Mouse (Mus musculus): ENCODE results near the gene Krtap3-2. TPM values are rescaled to one million over a fixed set of nuclear protein-coding genes. Genes with fewer than 3 reads are reported as not detected.
"Not testable (repeated sequence)": the region's sequence is repeated elsewhere in the genome, so short reads cannot be mapped to it uniquely, and the experiment has no call there.

Gene Krtap3-2
- polyA plus RNA-seq (2015; fragmentation: Nextera tagmentation; extraction: Ambion mirVana): not detected in 2 replicates

DNA sequence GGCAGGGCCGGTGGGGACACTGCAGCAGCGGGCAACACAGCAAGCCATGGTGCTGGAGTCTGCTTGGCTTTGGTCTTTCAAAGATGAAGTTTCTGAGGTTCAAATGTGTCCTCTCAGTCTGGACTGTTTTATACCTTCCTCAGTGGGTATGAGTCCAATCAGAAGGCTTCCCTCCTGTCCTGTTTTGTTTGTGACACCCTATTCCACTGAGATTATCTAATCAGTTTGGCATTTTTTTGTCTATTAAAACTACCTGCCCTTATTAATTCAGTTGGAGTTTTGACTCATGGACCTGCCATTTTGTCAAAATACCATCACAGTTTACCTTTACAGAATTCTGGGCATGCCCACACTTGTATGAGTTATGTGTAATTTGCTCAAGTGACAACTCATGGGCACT is at the start of gene Krtap3-2:
Krtap3-2 (minus strand) TSS at position 101 of the 400 bp plus-strand sequence.
- DNase-seq (no peak), ATAC-seq (no peak)
- Histone ChIP-seq H3K27me3 (ENCODE audit: insufficient read depth, low read length) (no peaks in the 10 kb centered on the region), H3K36me3 (replicated peaks; ENCODE audit: insufficient read depth, low read length) (no peaks in the 10 kb centered on the region), H3K9ac (replicated peaks) (no peak within 1 kb of the TSS), H3K4me3 (ENCODE audit: low read depth, low read length) (no peak within 1 kb of the TSS), H3K27ac (ENCODE audit: low read depth) (no peak within 1 kb of the TSS), H3K9me3 (ENCODE audit: low read length) (no peaks in the 10 kb centered on the region), H3K4me2 (ENCODE audit: low read depth, low read length) (no peak within 1 kb of the TSS), H3K4me1 (ENCODE audit: insufficient read depth) (no peaks in the 10 kb centered on the region)
- TF ChIP-seq CTCF (IDR thresholded peaks at IDR 0.05; ENCODE audit: low read depth): no peak
- TF ChIP-seq EP300 (IDR thresholded peaks at IDR 0.05; ENCODE audit: low read depth): no peak
- WGBS (ENCODE audit: insufficient replicate concordance): 71% methylated on average over 2 of the region's 2 CpGs

DNA sequence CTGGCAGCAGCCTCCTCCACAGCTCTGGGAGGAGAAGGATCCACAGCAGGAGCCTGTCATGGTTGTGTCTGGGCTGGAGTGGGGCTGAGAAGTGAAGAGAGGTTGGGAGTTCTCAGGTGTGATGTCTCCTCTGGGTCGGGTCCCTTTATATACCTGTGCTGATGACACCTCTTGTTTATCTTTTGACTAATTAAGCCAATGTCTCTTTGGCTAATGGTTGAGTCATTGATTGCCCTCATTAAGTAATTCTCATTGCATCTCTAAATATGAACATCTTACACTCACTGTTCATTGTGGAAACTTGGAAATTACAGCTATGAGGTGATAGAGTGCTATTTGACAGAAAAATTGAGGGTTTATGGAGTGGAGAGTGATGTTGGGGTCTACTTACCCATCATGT is 46.6 kb upstream of the Krtap3-2 start, which contains the start of gene Gm11938:
Gm11938 (minus strand) TSS at position 101 of the 400 bp plus-strand sequence.
- not testable (repeated sequence) for H3K27ac ChIP-seq (ENCODE audit: low read depth); DNase-seq; H3K27me3 ChIP-seq (ENCODE audit: insufficient read depth, low read length); H3K4me2 ChIP-seq (ENCODE audit: low read depth, low read length); ATAC-seq; H3K36me3 ChIP-seq (replicated peaks; ENCODE audit: insufficient read depth, low read length); H3K4me3 ChIP-seq (ENCODE audit: low read depth, low read length); H3K9ac ChIP-seq (replicated peaks); H3K4me1 ChIP-seq (ENCODE audit: insufficient read depth); H3K9me3 ChIP-seq (ENCODE audit: low read length)
- WGBS (ENCODE audit: insufficient replicate concordance): 70% methylated on average over 1 of the region's 1 CpGs

DNA sequence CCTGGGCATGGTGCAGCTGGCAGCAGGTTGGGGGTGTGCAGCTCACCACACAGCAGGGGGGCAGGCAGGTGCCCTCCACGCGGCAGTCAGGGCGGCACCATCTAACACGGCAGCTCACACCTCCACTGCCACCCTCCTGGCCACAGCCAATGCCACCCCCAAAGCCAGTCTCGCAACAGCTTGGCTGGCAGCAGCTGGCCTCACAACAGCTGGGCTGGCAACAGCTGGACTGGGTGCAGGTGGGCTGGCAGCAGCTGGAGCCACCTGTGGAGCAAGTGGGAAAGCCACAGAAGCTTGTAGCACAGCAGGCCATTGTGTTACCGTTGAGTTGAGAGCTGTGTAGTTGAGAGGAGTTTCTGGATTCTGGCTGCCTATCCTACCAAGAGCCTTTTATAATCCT is 41.1 kb upstream of the Krtap3-2 start, which contains the start of gene Krtap9-3:
Krtap9-3 (minus strand) TSS at position 364 of the 400 bp plus-strand sequence.
- not testable (repeated sequence) for H3K4me1 ChIP-seq (ENCODE audit: insufficient read depth); H3K27me3 ChIP-seq (ENCODE audit: insufficient read depth, low read length); H3K27ac ChIP-seq (ENCODE audit: low read depth); ATAC-seq; DNase-seq; H3K9ac ChIP-seq (replicated peaks); H3K4me3 ChIP-seq (ENCODE audit: low read depth, low read length); H3K4me2 ChIP-seq (ENCODE audit: low read depth, low read length); H3K9me3 ChIP-seq (ENCODE audit: low read length); H3K36me3 ChIP-seq (replicated peaks; ENCODE audit: insufficient read depth, low read length)
- WGBS (ENCODE audit: insufficient replicate concordance): 67% methylated on average over 6 of the region's 6 CpGs

DNA sequence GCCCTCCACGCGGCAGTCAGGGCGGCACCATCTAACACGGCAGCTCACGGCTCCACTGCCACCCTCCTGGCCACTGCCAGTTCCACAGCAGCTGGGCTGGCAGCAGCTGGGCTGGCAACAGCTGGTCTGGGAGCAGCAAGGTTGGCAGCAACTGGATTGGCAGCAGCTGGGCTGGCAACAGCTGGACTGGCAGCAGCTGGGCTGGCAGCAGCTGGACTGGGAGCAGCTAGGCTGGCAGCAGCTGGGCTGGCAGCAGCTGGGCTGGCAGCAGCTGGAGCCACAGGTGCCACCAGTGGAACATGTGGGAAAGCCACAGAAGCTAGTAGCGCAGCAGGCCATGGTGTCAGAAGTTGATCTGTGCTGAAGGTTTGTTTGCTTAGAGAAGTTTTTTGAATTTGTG is 34.3 kb upstream of the Krtap3-2 start, which contains the start of gene Krtap1-3:
Krtap1-3 (minus strand) TSS at position 359 of the 400 bp plus-strand sequence.
- H3K27me3 ChIP-seq (ENCODE audit: insufficient read depth, low read length): no peaks in the 10 kb centered on the region
- no peak for ATAC-seq
- H3K4me3 ChIP-seq (ENCODE audit: low read depth, low read length): no peak within 1 kb of the TSS
- no peak within 1 kb of the TSS for H3K4me2 ChIP-seq (ENCODE audit: low read depth, low read length)
- no peak within 1 kb of the TSS for H3K9ac ChIP-seq (replicated peaks)
- DNase-seq: no peak
- WGBS (ENCODE audit: insufficient replicate concordance): 78% methylated on average over 6 of the region's 6 CpGs
- no peaks in the 10 kb centered on the region for H3K36me3 ChIP-seq (replicated peaks; ENCODE audit: insufficient read depth, low read length)
- no peaks in the 10 kb centered on the region for H3K9me3 ChIP-seq (ENCODE audit: low read length)
- H3K4me1 ChIP-seq (ENCODE audit: insufficient read depth): no peaks in the 10 kb centered on the region
- no peak within 1 kb of the TSS for H3K27ac ChIP-seq (ENCODE audit: low read depth)
- no peak for TF ChIP-seq CTCF (IDR thresholded peaks at IDR 0.05; ENCODE audit: low read depth)
- no peak for TF ChIP-seq EP300 (IDR thresholded peaks at IDR 0.05; ENCODE audit: low read depth)

DNA sequence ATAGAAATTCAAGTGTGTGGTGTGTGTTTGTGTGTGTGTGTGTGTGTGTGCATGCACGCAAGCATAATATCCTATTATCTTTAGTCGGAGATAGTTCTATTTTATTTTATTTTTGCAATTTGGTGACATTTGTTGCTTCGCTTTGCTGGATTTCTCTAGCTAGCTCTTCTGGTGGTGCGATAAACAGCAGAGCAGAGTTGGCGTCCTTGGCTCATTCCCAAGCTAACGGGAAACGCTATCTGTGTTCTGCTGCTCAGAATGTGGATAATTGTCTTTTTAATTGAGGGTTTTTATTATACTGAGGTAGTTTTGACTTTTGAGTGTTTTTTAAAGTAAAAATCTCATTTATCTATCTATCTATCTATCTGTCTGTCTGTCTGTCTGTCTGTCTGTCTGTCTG is 28.4 kb upstream of the Krtap3-2 start:
- WGBS (ENCODE audit: insufficient replicate concordance): 82% methylated on average over 7 of the region's 7 CpGs
- Histone ChIP-seq H3K9me3 (ENCODE audit: low read length) (no peaks in the 10 kb centered on the region), H3K4me2 (ENCODE audit: low read depth, low read length) (no peak overlapping the region), H3K27ac (ENCODE audit: low read depth) (no peak overlapping the region), H3K4me1 (ENCODE audit: insufficient read depth) (no peaks in the 10 kb centered on the region), H3K9ac (replicated peaks) (no peak overlapping the region), H3K4me3 (ENCODE audit: low read depth, low read length) (no peak overlapping the region), H3K36me3 (replicated peaks; ENCODE audit: insufficient read depth, low read length) (no peaks in the 10 kb centered on the region), H3K27me3 (ENCODE audit: insufficient read depth, low read length) (no peaks in the 10 kb centered on the region)
- DNase-seq (no peak), ATAC-seq (no peak)
- TF ChIP-seq CTCF (IDR thresholded peaks at IDR 0.05; ENCODE audit: low read depth): no peak
- TF ChIP-seq EP300 (IDR thresholded peaks at IDR 0.05; ENCODE audit: low read depth): no peak

DNA sequence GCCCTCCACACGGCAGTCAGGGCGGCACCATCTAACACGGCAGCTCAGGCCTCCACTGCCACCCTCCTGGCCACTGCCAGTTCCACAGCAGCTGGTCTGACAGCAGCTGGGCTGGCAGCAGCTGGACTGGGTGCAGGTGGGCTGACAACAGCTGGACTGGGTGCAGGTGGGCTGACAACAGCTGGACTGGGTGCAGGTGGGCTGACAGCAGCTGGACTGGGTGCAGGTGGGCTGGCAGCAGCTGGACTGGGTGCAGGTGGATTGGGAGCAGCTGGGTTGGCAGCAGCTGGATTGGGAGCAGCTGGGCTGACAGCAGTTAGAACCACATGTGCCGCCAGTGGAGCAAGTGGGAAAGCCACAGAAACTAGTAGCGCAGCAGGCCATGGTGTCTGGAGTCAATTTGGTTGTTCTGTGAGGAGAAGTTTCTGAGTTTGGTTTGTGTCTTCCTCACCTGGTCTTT is 26.6 kb upstream of the Krtap3-2 start, which contains the start of gene Krtap1-4:
Krtap1-4 (minus strand) TSS at position 410 of the 460 bp plus-strand sequence.
- WGBS (ENCODE audit: insufficient replicate concordance): 84% methylated on average over 5 of the region's 5 CpGs
- TF ChIP-seq CTCF (IDR thresholded peaks at IDR 0.05; ENCODE audit: low read depth) (no peak), EP300 (IDR thresholded peaks at IDR 0.05; ENCODE audit: low read depth) (no peak)
- H3K27me3 ChIP-seq (ENCODE audit: insufficient read depth, low read length): no peaks in the 10 kb centered on the region
- H3K9ac ChIP-seq (replicated peaks): no peak within 1 kb of the TSS
- no peaks in the 10 kb centered on the region for H3K36me3 ChIP-seq (replicated peaks; ENCODE audit: insufficient read depth, low read length)
- H3K4me1 ChIP-seq (ENCODE audit: insufficient read depth): no peaks in the 10 kb centered on the region
- no peaks in the 10 kb centered on the region for H3K9me3 ChIP-seq (ENCODE audit: low read length)
- H3K27ac ChIP-seq (ENCODE audit: low read depth): no peak within 1 kb of the TSS
- DNase-seq (no peak), ATAC-seq (no peak)
- H3K4me3 ChIP-seq (ENCODE audit: low read depth, low read length): no peak within 1 kb of the TSS
- no peak within 1 kb of the TSS for H3K4me2 ChIP-seq (ENCODE audit: low read depth, low read length)

DNA sequence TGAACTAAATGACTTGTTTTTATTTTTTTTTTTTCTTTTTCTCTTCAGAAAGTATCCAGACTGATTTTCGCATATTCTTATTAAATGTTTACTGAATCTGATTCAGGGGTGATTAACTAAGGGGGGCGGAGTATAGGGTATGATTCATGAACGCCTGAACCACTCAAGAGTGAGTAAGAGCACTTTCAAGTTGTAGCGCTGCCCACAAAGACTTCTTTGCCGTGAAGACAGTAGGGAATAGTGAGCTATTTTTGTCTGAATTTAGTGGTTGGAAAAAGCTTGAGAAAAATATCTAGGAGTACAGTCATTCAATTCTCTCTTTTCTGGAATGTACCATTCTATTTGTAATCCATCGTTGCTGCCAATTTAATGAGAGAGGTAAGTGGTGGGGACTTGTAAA is 24.9 kb upstream of the Krtap3-2 start:
- Histone ChIP-seq H3K36me3 (replicated peaks; ENCODE audit: insufficient read depth, low read length) (no peaks in the 10 kb centered on the region), H3K4me1 (ENCODE audit: insufficient read depth) (no peaks in the 10 kb centered on the region), H3K4me3 (ENCODE audit: low read depth, low read length) (no peak overlapping the region), H3K4me2 (ENCODE audit: low read depth, low read length) (no peak overlapping the region), H3K27ac (ENCODE audit: low read depth) (no peak overlapping the region), H3K27me3 (ENCODE audit: insufficient read depth, low read length) (no peaks in the 10 kb centered on the region), H3K9me3 (ENCODE audit: low read length) (no peaks in the 10 kb centered on the region), H3K9ac (replicated peaks) (no peak overlapping the region)
- ATAC-seq (no peak), DNase-seq (no peak)
- 73% methylated on average over 6 of the region's 6 CpGs for WGBS (ENCODE audit: insufficient replicate concordance)
- TF ChIP-seq CTCF (IDR thresholded peaks at IDR 0.05; ENCODE audit: low read depth): no peak
- no peak for TF ChIP-seq EP300 (IDR thresholded peaks at IDR 0.05; ENCODE audit: low read depth)

Measured in liver, postnatal 0 days (tissue).